Mouse (Mus musculus) splenic B cell, adult 2 months (primary cell): ENCODE data around the gene Pafah1b2.

Experiments
- DNase-seq: peaks from one replicate; pipeline ENCODE4 v3.0.0-alpha.2; 2011; ENCODE audit warnings: low read depth, low spot score
- H3K27me3 ChIP-seq: 2 replicates; pipeline ENCODE4 v1.6.1; 2012; ENCODE audit warnings: mild to moderate bottlenecking, low read length, moderate library complexity, mixed read lengths; ENCODE audit not compliant: control insufficient read depth, poor library complexity, insufficient read depth, severe bottlenecking
- H3K36me3 ChIP-seq: 2 replicates; pipeline ENCODE4 v1.6.1; 2012; ENCODE audit warnings: mild to moderate bottlenecking, low read length, moderate library complexity, mixed read lengths; ENCODE audit not compliant: control insufficient read depth, poor library complexity, insufficient read depth, severe bottlenecking

Pafah1b2 gene

GRCm38 (mm10) chr9:46012091-46013008 is at the start of gene Pafah1b2, which contains the start of gene Sik3:
Pafah1b2 (minus strand) TSS chr9:46012690.
Sik3 (plus strand) TSS chr9:46012820.
- H3K36me3 ChIP-seq, result no peaks in the 10 kb centered on the region
- peak; percentile 97 for DNase-seq
- no peaks in the 10 kb centered on the region for H3K27me3 ChIP-seq

GRCm38 (mm10) chr9:46061696-46062425 is 49.4 kb upstream of the Pafah1b2 start:
- DNase-seq, result no peak
- no peaks in the 10 kb centered on the region for H3K27me3 ChIP-seq
- H3K36me3 ChIP-seq, result no peaks in the 10 kb centered on the region

- H3K27me3 ChIP-seq, result no peaks in the 10 kb centered on the region
- H3K36me3 ChIP-seq, result no peaks in the 10 kb centered on the region
- no peak for DNase-seq
Observed at GRCm38 (mm10) chr9:46060249-46060648, 47.8 kb upstream of the Pafah1b2 start.

- H3K27me3 ChIP-seq, result no peaks in the 10 kb centered on the region
- peak; percentile 32 for DNase-seq
- H3K36me3 ChIP-seq, result no peaks in the 10 kb centered on the region
Observed at GRCm38 (mm10) chr9:46058065-46058464, 45.6 kb upstream of the Pafah1b2 start.

- DNase-seq, result no peak
Observed at GRCm38 (mm10) chr9:46053014-46053666, 40.6 kb upstream of the Pafah1b2 start.

GRCm38 (mm10) chr9:46050203-46050602 is 37.7 kb upstream of the Pafah1b2 start:
- no peaks in the 10 kb centered on the region for H3K27me3 ChIP-seq
- H3K36me3 ChIP-seq, result peaks cover 2% of the 10 kb centered on the region; the same call in 1 of the 2 replicates
- no peak for DNase-seq

More at GRCm38 (mm10) chr9:46053014-46053666, 40.6 kb upstream of the Pafah1b2 start:
- Histone ChIP-seq H3K36me3 (peaks cover 2% of the 10 kb centered on the region; the same call in 1 of the 2 replicates), H3K27me3 (no peaks in the 10 kb centered on the region)

GRCm38 (mm10) chr9:46049525-46049924 is 37.0 kb upstream of the Pafah1b2 start:
- Histone ChIP-seq H3K36me3 (peaks cover 2% of the 10 kb centered on the region; the same call in 1 of the 2 replicates), H3K27me3 (no peaks in the 10 kb centered on the region)
- DNase-seq, result no peak

GRCm38 (mm10) chr9:46046724-46047517 is 34.4 kb upstream of the Pafah1b2 start:
- Histone ChIP-seq H3K36me3 (no peaks in the 10 kb centered on the region), H3K27me3 (no peaks in the 10 kb centered on the region)
- no peak for DNase-seq

- DNase-seq, result no peak
- Histone ChIP-seq H3K27me3 (no peaks in the 10 kb centered on the region), H3K36me3 (no peaks in the 10 kb centered on the region)
Observed at GRCm38 (mm10) chr9:46043626-46044025, 31.1 kb upstream of the Pafah1b2 start.

GRCm38 (mm10) chr9:46042387-46042786 is 29.9 kb upstream of the Pafah1b2 start:
- Histone ChIP-seq H3K36me3 (no peaks in the 10 kb centered on the region), H3K27me3 (no peaks in the 10 kb centered on the region)
- no peak for DNase-seq

- Histone ChIP-seq H3K27me3 (no peaks in the 10 kb centered on the region), H3K36me3 (no peaks in the 10 kb centered on the region)
- no peak for DNase-seq
Observed at GRCm38 (mm10) chr9:46041186-46041585, 28.7 kb upstream of the Pafah1b2 start.

- Histone ChIP-seq H3K36me3 (no peaks in the 10 kb centered on the region), H3K27me3 (no peaks in the 10 kb centered on the region)
- DNase-seq, result no peak
Observed at GRCm38 (mm10) chr9:46038786-46039185, 26.3 kb upstream of the Pafah1b2 start.

- no peak for DNase-seq
- no peaks in the 10 kb centered on the region for H3K27me3 ChIP-seq
Observed at GRCm38 (mm10) chr9:46036881-46037280, 24.4 kb upstream of the Pafah1b2 start.

GRCm38 (mm10) chr9:46035290-46035871 is 22.9 kb upstream of the Pafah1b2 start:
- H3K36me3 ChIP-seq, result no peaks in the 10 kb centered on the region
- H3K27me3 ChIP-seq, result no peaks in the 10 kb centered on the region
- no peak for DNase-seq

More at GRCm38 (mm10) chr9:46036881-46037280, 24.4 kb upstream of the Pafah1b2 start:
- H3K36me3 ChIP-seq, result no peaks in the 10 kb centered on the region
